Mouse (Mus musculus): ENCODE measurements around the gene Gm5157.
"Not testable (repeated sequence)": the region's sequence is repeated elsewhere in the genome, so short reads cannot be mapped to it uniquely, and the experiment has no call there.

Gene Gm5157

GRCm38 (mm10) chr7:21190323-21190722 is at the start of gene Gm5157:
Gene Gm5157, minus strand, starts transcription at chr7:21190423.
- not testable (repeated sequence) for DNase-seq

GRCm38 (mm10) chr7:21161885-21162284 is 28.3 kb downstream of the Gm5157 start, which contains the start of gene Vmn1r123:
Gene Vmn1r123, plus strand, starts transcription at chr7:21162185.
- not testable (repeated sequence) for DNase-seq
